Mouse (Mus musculus) limb, embryonic 15.5 days (tissue): ENCODE data around the gene Hes2. TPM values are rescaled to one million over a fixed set of nuclear protein-coding genes. Genes with fewer than 3 reads are reported as not detected.

Experiments
- ATAC-seq: fragments of 200-750 bp; cut with Nextera tagmentation; 2 replicates; pipeline ENCODE4 v1.8.0; 2017; ENCODE audit warnings: low read depth, moderate TSS enrichment; ENCODE audit not compliant: insufficient number of reproducible peaks, low FRiP score, low TSS enrichment
- H3K27ac ChIP-seq: fragments of 300-500 bp; sonication (generic); 2 replicates; pipeline ENCODE4 v1.5.1; 2015; ENCODE audit warnings: moderate library complexity, mild to moderate bottlenecking, inconsistent platforms
- H3K27me3 ChIP-seq: fragments of 300-500 bp; sonication (generic); 2 replicates; pipeline ENCODE4 v1.6.1; 2015; ENCODE audit warnings: inconsistent platforms
- H3K36me3 ChIP-seq: fragments of 300-500 bp; sonication (generic); 2 replicates; pipeline ENCODE4 v1.6.1; 2015; ENCODE audit warnings: inconsistent platforms
- H3K4me1 ChIP-seq: fragments of 300-500 bp; sonication (generic); 2 replicates; pipeline ENCODE4 v1.6.1; 2015; ENCODE audit warnings: inconsistent platforms
- H3K4me2 ChIP-seq: fragments of 300-500 bp; sonication (generic); 2 replicates; pipeline ENCODE4 v1.6.1; 2015; ENCODE audit warnings: mild to moderate bottlenecking, inconsistent platforms
- H3K4me3 ChIP-seq: fragments of 300-500 bp; sonication (generic); 2 replicates; pipeline ENCODE4 v1.5.1; 2015; ENCODE audit warnings: mild to moderate bottlenecking, inconsistent platforms
- H3K9ac ChIP-seq: fragments of 300-500 bp; sonication (generic); 2 replicates; pipeline ENCODE4 v1.6.1; 2015; ENCODE audit warnings: inconsistent platforms
- H3K9me3 ChIP-seq: fragments of 300-500 bp; sonication (generic); 2 replicates; pipeline ENCODE4 v1.6.1; 2016; ENCODE audit warnings: inconsistent platforms
- WGBS: fragments of 180-500 bp; shearing (Covaris S2); methylation state at CpG from one replicate; pipeline ENCODE4 v1.1.7; 2015; 5-methylcytosine and 5-hydroxymethylcytosine counted together
- polyA plus RNA-seq: library from polyadenylated mRNA; unstranded; fragments of >200 nt; fragmentation: Nextera tagmentation; extraction: Ambion mirVana; gene quantifications from 2 replicates; pipeline ENCODE4 v1.2.1, GENCODE M21; 2015

Gene Hes2
- polyA plus RNA-seq, 1 experiment from 2014 or later = 0.12 TPM

GRCm38 (mm10) chr4:152182205-152182604, 23.5 kb downstream of the Hes2 start:
- ATAC-seq = no peak
- Histone ChIP-seq H3K36me3 (no peaks in the 10 kb centered on the region), H3K4me3 (no peak overlapping the region), H3K4me1 (peaks cover 46% of the 10 kb centered on the region), H3K9ac (no peak overlapping the region), H3K4me2 (no peak overlapping the region), H3K27ac (no peak overlapping the region), H3K9me3 (no peaks in the 10 kb centered on the region), H3K27me3 (peaks cover 18% of the 10 kb centered on the region)
- WGBS = 82% methylated on average over 10 of the region's 10 CpGs

GRCm38 (mm10) chr4:152184353-152185035, 25.8 kb downstream of the Hes2 start:
- peak overlapping the region; percentile 83 for H3K27ac ChIP-seq
- ATAC-seq = no peak
- peaks cover 29% of the 10 kb centered on the region for H3K4me1 ChIP-seq
- no peak overlapping the region for H3K9ac ChIP-seq
- H3K27me3 ChIP-seq = peaks cover 5% of the 10 kb centered on the region
- H3K4me2 ChIP-seq = no peak overlapping the region
- H3K4me3 ChIP-seq = no peak overlapping the region
- WGBS = 59% methylated on average over 7 of the region's 7 CpGs
- no peaks in the 10 kb centered on the region for H3K9me3 ChIP-seq
- no peaks in the 10 kb centered on the region for H3K36me3 ChIP-seq

GRCm38 (mm10) chr4:152185137-152185509, 26.5 kb downstream of the Hes2 start:
- Histone ChIP-seq H3K27ac (peak overlapping the region; percentile 83), H3K9me3 (no peaks in the 10 kb centered on the region), H3K36me3 (no peaks in the 10 kb centered on the region), H3K4me3 (peak overlapping the region; percentile 34), H3K4me1 (peaks cover 28% of the 10 kb centered on the region), H3K27me3 (no peaks in the 10 kb centered on the region), H3K9ac (no peak overlapping the region), H3K4me2 (peak overlapping the region; percentile 46)
- WGBS = 2% methylated on average over 3 of the region's 3 CpGs
- peak; percentile 78 for ATAC-seq

GRCm38 (mm10) chr4:152185510-152186204, 27.0 kb downstream of the Hes2 start:
- Histone ChIP-seq H3K4me2 (peak overlapping the region; percentile 46), H3K27ac (peak overlapping the region; percentile 83), H3K9me3 (no peaks in the 10 kb centered on the region), H3K36me3 (no peaks in the 10 kb centered on the region), H3K9ac (0 out of 2 replicates have a peak overlapping the region, but pooled peaks have one; percentile 7), H3K4me3 (peak overlapping the region; percentile 34), H3K4me1 (peaks cover 28% of the 10 kb centered on the region), H3K27me3 (no peaks in the 10 kb centered on the region)
- peak; percentile 75 for ATAC-seq
- WGBS = 3% methylated on average over 19 of the region's 19 CpGs

GRCm38 (mm10) chr4:152186205-152187082, 27.8 kb downstream of the Hes2 start:
- ATAC-seq = 0 out of 2 replicates have a peak, but pooled peaks have one; percentile 11
- WGBS = 33% methylated on average over 14 of the region's 14 CpGs
- H3K27ac ChIP-seq = peak overlapping the region; percentile 83
- no peaks in the 10 kb centered on the region for H3K27me3 ChIP-seq
- H3K4me1 ChIP-seq = peaks cover 33% of the 10 kb centered on the region
- peak overlapping the region; percentile 46 for H3K4me2 ChIP-seq
- H3K36me3 ChIP-seq = no peaks in the 10 kb centered on the region
- H3K9ac ChIP-seq = 0 out of 2 replicates have a peak overlapping the region, but pooled peaks have one; percentile 7
- peak overlapping the region; percentile 34 for H3K4me3 ChIP-seq
- H3K9me3 ChIP-seq = no peaks in the 10 kb centered on the region

GRCm38 (mm10) chr4:152187142-152187541, 28.5 kb downstream of the Hes2 start:
- no peaks in the 10 kb centered on the region for H3K9me3 ChIP-seq
- H3K4me1 ChIP-seq = peaks cover 33% of the 10 kb centered on the region
- WGBS = 86% methylated on average over 9 of the region's 9 CpGs
- H3K27me3 ChIP-seq = no peaks in the 10 kb centered on the region
- H3K4me3 ChIP-seq = no peak overlapping the region
- H3K4me2 ChIP-seq = peak overlapping the region; percentile 46
- peak overlapping the region; percentile 83 for H3K27ac ChIP-seq
- no peak for ATAC-seq
- H3K9ac ChIP-seq = no peak overlapping the region
- H3K36me3 ChIP-seq = no peaks in the 10 kb centered on the region

GRCm38 (mm10) chr4:152188651-152189050, 30.0 kb downstream of the Hes2 start:
- Histone ChIP-seq H3K9ac (no peak overlapping the region), H3K27me3 (no peaks in the 10 kb centered on the region), H3K36me3 (no peaks in the 10 kb centered on the region), H3K4me3 (no peak overlapping the region), H3K27ac (no peak overlapping the region), H3K9me3 (no peaks in the 10 kb centered on the region), H3K4me1 (peaks cover 33% of the 10 kb centered on the region), H3K4me2 (no peak overlapping the region)
- no peak for ATAC-seq
- 84% methylated on average over 2 of the region's 2 CpGs for WGBS

- Histone ChIP-seq H3K9ac (no peak overlapping the region), H3K36me3 (no peaks in the 10 kb centered on the region), H3K4me2 (no peak overlapping the region), H3K4me1 (peaks cover 33% of the 10 kb centered on the region), H3K9me3 (no peaks in the 10 kb centered on the region), H3K27me3 (no peaks in the 10 kb centered on the region), H3K4me3 (no peak overlapping the region), H3K27ac (no peak overlapping the region)
- 79% methylated on average over 6 of the region's 6 CpGs for WGBS
- ATAC-seq = no peak
Observed at GRCm38 (mm10) chr4:152189071-152189470, 30.4 kb downstream of the Hes2 start.

- WGBS = 90% methylated on average over 4 of the region's 4 CpGs
- no peak overlapping the region for H3K27ac ChIP-seq
Observed at GRCm38 (mm10) chr4:152189691-152190090, 31.0 kb downstream of the Hes2 start.

GRCm38 (mm10) chr4:152190096-152190653, 31.5 kb downstream of the Hes2 start:
- H3K36me3 ChIP-seq = no peaks in the 10 kb centered on the region
- no peak overlapping the region for H3K27ac ChIP-seq
- H3K4me2 ChIP-seq = no peak overlapping the region
- H3K9ac ChIP-seq = no peak overlapping the region
- WGBS = 57% methylated on average over 11 of the region's 11 CpGs
- no peak overlapping the region for H3K4me3 ChIP-seq
- no peaks in the 10 kb centered on the region for H3K27me3 ChIP-seq
- ATAC-seq = no peak
- H3K4me1 ChIP-seq = peaks cover 26% of the 10 kb centered on the region
- no peaks in the 10 kb centered on the region for H3K9me3 ChIP-seq

More at GRCm38 (mm10) chr4:152189691-152190090, 31.0 kb downstream of the Hes2 start:
- no peaks in the 10 kb centered on the region for H3K36me3 ChIP-seq
- H3K9ac ChIP-seq = no peak overlapping the region
- H3K9me3 ChIP-seq = no peaks in the 10 kb centered on the region
- ATAC-seq = no peak
- peaks cover 29% of the 10 kb centered on the region for H3K4me1 ChIP-seq
- no peaks in the 10 kb centered on the region for H3K27me3 ChIP-seq
- H3K4me2 ChIP-seq = no peak overlapping the region
- H3K4me3 ChIP-seq = no peak overlapping the region

GRCm38 (mm10) chr4:152190701-152191100, 32.0 kb downstream of the Hes2 start:
- no peak for ATAC-seq
- Histone ChIP-seq H3K9ac (no peak overlapping the region), H3K27ac (no peak overlapping the region), H3K4me3 (no peak overlapping the region), H3K4me1 (peaks cover 21% of the 10 kb centered on the region), H3K36me3 (no peaks in the 10 kb centered on the region), H3K9me3 (no peaks in the 10 kb centered on the region), H3K27me3 (no peaks in the 10 kb centered on the region), H3K4me2 (no peak overlapping the region)
- WGBS = 76% methylated on average over 5 of the region's 5 CpGs
